Mouse (Mus musculus): ENCODE measurements around the gene Sox21.

Gene Sox21

GRCm38 (mm10) chr14:118225061-118225743 is 11.6 kb downstream of the Sox21 start:
- no peak for DNase-seq (ENCODE audit: low spot score in 2 of 2)

- DNase-seq (ENCODE audit: low spot score in 2 of 2) = no peak
Observed at GRCm38 (mm10) chr14:118220885-118221284, 15.9 kb downstream of the Sox21 start.

GRCm38 (mm10) chr14:118216826-118217225 is 20.0 kb downstream of the Sox21 start:
- DNase-seq (ENCODE audit: low spot score in 2 of 2) = no peak

- DNase-seq (ENCODE audit: low spot score in 2 of 2) = no peak
Observed at GRCm38 (mm10) chr14:118212188-118212804, 24.5 kb downstream of the Sox21 start.

- no peak for DNase-seq (ENCODE audit: low spot score in 2 of 2)
Observed at GRCm38 (mm10) chr14:118209642-118210041, 27.2 kb downstream of the Sox21 start.

- no peak for DNase-seq (ENCODE audit: low spot score in 2 of 2)
Observed at GRCm38 (mm10) chr14:118207347-118207746, 29.5 kb downstream of the Sox21 start.

- DNase-seq (ENCODE audit: low spot score in 2 of 2) = peak; percentile 28 to 70
Observed at GRCm38 (mm10) chr14:118203031-118203430, 33.8 kb downstream of the Sox21 start.

GRCm38 (mm10) chr14:118202006-118202405 is 34.8 kb downstream of the Sox21 start:
- DNase-seq (ENCODE audit: low spot score in 2 of 2) = no peak

- DNase-seq (ENCODE audit: low spot score in 2 of 2) = no peak
Observed at GRCm38 (mm10) chr14:118200731-118201130, 36.1 kb downstream of the Sox21 start.

- DNase-seq (ENCODE audit: low spot score in 2 of 2) = no peak
Observed at GRCm38 (mm10) chr14:118197063-118197462, 39.8 kb downstream of the Sox21 start.

GRCm38 (mm10) chr14:118194219-118194914 is 42.5 kb downstream of the Sox21 start:
- no peak for DNase-seq (ENCODE audit: low spot score in 2 of 2)

GRCm38 (mm10) chr14:118193663-118194062 is 43.2 kb downstream of the Sox21 start:
- no peak for DNase-seq (ENCODE audit: low spot score in 2 of 2)

- no peak for DNase-seq (ENCODE audit: low spot score in 2 of 2)
Observed at GRCm38 (mm10) chr14:118193001-118193628, 43.7 kb downstream of the Sox21 start.

GRCm38 (mm10) chr14:118191442-118191841 is 45.4 kb downstream of the Sox21 start:
- no peak for DNase-seq (ENCODE audit: low spot score in 2 of 2)
